Mouse (Mus musculus) heart, adult 9 months (tissue): ENCODE data around the gene Arhgef28.

Experiments
- DNase-seq, 2 experiments: peaks; one replicate each; pipeline ENCODE4 v3.0.0; 2022; ENCODE audit warnings: low spot score in 2 of 2

The Arhgef28 gene

DNA sequence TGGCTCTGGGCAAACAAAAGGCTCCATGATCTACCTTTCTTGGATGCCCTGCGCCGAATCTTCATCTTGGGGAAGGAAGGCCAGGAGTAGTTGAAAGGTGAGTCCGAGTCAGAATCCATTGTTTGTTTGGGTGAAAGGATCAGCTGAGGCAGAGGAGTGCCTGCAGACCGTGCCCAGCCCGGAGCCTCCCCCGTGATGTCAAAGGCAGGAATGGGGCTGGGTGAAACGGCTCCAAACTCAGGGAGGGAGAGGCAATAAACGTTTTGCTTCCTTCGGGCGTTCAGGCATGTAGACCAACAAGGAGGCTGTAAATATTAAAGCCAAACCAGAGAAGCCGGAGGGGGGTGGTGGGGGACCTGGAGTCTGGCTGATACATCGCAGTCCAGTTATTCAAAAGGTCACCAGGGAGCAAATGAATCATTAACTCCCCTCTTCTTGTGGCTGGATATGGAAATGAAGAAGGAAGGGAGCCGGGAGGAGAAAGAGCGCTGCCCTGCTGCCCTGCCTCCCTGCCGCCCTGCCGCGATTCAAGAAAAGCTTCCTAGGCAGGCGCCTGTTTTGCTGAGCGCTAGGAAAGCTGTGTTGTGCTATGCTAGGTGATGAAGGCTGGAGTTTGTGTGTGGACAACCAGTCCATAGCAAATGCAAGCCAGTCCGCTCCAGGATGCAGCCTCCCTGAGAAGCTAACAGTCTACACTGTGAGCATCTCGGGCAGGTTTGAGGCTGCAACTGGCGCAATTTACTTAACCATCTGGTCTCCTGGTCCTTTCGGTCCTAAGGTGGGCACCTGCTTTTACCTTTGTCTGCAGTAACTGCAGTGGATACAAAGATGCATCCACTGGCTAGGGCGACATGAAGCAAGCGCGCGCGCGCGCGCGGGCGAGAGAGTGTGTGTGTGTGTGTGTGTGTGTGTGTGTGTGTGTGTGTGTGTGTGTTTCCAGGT, 190.0 kb downstream of the Arhgef28 start:
- DNase-seq: no peak

DNA sequence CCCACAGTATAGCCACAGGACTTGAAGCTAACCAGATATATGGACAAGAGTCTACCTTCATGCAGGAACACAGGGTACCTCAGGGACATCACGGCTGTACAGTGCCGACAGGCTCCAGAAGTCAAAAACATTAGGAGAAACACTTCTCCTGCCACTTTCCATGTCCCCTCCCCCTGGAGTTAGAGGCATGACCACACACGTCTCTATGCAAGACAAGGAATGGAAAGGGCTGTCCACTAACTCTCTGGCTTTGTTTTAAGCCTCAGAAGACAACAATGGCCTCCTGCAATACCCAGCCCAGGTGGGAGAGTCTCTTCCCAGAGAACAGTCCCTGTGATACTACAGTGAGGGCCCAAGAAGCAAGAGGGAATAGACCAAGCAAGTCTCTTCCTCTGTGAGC, 191.3 kb downstream of the Arhgef28 start:
- DNase-seq: no peak

DNA sequence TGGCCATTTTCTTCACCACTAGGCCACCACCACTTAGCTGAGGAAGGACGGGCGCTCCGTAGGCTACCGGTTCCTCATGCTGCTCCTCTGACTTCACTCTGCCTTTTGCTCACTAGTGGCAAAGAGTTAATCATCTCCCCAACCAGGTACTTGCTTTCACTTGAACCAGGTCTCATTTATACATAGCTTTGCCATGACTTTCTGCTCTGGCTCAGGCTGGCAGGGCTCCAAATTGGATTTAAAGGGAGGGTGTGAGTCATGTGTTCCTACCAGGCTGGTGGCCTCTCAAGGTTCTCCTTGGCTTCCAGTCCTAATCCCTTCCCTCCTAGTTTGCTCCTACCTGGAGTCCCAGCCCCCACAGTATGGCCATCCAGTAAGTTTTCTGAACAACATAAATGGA, 192.5 kb downstream of the Arhgef28 start:
- no peak for DNase-seq

DNA sequence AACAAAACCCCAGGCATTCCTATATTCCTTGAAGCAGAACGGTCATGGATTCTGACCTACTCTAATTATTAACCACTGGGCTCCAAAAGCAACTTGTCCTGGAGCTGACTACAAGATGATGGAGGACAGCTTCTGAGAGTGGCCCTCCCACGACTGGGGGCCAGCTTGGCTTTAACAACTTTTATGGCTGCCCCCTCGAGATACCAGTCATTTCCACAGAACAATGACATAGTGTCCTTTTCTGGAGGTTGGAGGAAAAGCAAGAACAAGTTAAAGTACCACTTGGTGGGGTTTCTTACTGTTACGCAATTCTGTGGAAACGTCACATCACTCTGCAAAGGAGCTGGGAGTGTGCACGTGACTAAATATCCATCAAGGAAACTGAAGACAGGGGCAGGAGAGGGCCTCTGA, 194.3 kb downstream of the Arhgef28 start:
- DNase-seq: no peak

DNA sequence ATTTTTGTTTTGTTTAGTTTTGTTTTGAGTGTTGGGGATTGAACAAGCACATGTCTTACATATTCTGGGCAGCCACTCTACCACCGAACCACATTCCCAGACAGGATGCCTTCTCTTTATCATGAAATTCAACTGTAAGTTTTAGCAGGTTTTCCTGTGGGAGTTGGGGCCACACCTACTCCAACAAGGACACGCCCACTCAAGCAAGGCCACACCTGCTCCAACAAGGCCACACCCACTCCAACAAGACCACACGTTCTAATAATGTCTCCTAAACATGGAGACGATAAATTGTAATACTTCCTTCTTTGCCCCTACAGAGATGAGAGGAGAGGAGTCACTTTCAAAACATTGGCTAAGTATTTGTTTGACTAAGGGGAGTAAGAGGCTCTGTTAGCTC, 197.2 kb downstream of the Arhgef28 start:
- DNase-seq: no peak

DNA sequence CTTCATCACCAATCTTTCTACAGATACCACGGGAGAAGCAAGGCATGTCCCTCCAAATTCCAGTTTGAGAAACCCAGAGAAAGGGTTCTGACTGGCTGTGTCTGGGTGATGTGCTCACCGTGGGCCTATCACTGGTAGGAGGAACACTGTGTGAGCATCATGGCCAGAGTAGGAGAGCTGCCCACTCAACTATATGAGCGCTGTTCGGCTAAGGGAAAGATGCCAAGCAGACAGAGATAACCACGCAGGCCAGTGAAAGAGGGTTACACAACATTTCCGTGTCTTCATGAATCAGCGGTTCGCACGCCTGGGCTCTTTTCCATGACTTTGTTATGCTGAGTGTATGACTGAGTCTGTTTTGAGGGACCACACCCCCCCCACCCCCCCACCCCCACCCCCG, 197.7 kb downstream of the Arhgef28 start:
- peak; percentile 76 to 86 for DNase-seq

DNA sequence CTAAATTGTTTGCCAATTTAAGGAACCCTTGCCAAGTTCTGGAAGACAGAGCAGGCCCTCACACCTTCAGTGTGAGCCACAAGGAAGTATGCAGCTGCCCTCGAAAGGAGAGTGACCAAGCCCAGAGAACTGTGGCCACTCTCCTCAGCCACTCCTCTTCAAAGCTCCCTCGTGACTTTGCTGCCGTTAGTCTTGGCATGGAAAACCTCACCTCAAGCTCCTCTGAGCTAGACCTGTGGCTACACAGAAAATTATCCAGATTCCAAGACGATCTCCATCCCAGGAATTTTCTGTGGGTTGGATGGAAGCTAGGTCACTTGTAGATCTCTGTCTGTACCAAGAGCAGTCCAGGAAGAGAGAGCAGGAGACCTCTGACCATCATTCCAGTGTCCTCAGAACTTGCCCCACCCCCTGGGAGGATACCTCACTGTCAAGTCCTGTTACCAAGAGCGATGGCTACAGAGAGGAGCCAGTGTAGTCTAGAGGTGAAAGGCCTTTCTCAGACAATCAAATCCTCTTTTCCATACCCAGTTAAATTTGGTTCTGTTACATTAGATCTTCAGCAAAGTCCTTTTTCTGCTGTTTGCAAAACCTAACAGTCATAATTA, 200.5 kb downstream of the Arhgef28 start:
- DNase-seq: no peak

DNA sequence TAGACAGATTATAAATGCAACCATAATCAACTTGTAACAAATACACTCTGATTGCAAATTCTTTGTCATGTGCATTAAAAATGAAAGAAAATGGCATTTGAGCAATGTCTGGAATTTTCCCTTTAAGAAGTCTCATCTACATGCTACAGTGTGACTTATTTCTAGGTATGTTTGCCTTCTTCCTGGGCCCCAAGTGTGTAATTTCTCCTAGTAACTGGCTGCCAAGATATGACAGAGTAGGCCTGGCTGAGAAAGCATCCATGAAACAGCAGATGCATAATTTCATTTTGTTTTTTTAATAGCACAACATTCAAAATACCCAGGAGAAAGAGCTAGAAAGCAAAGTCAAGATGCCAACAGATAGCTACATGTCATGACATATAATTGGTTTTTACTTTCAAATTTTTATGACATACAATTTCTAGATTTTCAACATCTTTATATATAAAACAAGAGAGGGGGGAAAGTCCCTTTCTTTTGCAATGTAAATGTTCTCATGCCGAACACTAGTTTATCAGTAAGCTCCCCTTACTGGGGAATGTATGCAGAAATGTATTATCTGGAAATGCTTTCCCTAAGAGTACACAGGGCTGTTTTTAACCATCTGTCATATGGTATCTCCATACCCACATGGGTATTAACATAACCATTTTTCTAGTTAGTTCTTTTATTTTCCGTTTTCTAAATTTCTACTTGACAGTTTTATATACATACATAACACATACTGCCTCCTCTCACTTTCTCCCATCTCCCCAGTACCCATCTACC, 201.4 kb downstream of the Arhgef28 start:
- DNase-seq: no peak

DNA sequence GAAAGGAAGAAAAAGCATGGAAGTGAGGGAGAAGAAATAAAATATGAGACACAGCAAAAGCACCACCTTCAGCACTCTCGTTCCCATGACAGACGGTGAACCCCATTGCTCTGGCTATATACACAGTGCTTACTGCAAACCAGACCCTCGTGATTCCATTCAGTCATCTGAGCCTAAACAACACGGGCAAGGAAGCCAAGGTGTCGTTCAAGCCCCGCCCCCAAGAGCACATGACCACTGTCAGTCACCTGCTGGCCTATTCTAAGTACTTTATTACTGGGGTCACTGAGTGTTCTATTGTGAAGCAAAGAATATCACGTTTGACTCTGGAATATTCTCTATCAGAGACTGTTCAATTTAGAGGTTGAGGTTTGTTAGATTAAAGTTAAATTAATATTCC, 202.5 kb downstream of the Arhgef28 start:
- no peak for DNase-seq

DNA sequence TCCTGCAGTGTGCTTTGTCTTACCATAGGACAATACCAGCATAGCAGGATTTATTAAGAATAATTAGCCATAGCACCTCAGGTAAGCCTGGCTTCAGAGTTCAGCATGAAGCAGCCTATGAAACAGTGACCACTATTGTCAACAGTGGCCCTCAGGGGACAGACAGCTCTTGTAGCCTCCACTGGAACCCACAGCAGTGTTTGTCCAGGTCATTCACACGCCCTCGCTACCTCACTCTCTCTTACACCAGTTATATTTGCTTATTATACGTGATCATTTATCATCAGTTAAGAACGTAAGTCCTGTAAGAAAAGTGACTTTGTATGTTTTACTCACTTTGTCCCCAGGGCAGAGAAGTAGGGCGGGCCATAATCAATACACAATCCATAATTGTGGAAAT, 203.6 kb downstream of the Arhgef28 start:
- DNase-seq: no peak

DNA sequence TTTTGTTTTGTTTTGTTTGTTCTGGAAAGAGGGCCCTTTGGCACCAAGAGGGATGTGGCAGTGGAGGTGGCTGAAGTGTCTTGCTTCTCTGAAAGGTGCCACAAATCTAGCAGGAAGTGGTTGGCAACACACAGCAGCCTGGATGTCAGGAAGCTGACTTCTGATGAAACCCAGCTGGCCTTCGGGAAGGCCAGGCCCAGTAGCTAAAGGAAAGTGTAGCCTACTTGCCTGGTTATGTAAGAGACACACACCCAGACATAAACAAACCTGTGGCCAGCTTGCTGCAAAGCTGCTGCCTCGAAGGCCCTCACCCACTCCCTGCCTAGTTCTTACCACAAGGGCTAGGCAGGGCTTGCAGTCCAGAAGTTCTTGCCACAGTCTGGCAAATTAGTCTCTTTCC, 204.1 kb downstream of the Arhgef28 start:
- DNase-seq: peak; percentile 50 to 60

DNA sequence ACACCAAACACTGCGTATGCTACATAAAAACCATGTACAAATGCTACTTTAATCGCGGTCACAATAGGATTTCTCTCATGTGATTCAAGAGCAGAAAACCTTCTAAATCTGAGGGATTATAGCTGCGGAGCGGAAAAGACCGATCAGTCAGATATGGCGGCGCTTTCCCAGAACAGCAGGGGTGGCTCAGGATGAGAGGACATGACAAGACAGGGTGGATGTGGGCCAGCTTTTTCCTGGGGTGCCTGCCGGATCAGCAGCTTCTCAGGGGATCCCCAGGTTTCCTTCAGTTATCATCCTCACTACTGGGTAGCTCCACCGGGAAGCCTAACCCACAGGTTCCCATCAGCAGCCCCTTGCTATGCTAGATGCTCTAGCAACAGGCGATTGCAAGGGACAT, 204.5 kb downstream of the Arhgef28 start:
- DNase-seq: no peak

DNA sequence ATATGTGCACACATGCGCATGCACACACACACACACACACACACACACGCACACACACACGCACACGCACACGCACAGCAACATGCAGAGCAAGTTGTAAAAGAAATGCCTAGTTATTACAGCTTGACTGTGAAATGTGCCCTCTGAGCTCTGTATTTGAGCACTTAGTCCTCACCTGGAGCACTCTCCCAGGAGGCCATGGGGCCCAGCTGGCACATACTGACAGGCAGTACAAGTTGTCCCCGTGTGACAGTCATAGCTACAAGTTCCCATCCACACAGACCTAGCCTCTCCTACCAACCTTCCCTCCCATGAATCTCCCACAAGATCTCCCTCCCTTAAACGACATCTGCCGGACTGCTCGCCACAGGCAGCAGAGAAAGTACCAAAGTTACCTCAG, 205.4 kb downstream of the Arhgef28 start:
- DNase-seq: no peak

DNA sequence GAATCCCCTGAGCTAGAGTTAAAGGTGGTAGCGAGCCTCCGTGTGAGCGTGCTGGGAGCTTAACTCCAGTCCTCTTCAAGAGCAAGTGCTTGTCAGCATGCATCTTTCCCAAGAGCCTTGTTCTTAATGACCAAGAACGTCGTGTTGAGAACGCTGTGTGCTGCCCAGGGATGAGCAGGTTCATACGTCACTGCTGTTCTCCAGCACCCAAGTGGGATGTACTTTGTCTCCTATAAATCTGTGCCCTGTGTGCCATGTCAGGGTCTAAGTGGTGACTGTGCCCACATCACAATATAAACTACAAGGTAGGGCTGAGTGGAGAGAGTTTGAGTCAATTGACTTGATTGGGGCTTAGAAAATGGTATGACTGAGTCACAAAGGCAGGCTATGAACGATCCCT, 207.1 kb downstream of the Arhgef28 start:
- no peak for DNase-seq

DNA sequence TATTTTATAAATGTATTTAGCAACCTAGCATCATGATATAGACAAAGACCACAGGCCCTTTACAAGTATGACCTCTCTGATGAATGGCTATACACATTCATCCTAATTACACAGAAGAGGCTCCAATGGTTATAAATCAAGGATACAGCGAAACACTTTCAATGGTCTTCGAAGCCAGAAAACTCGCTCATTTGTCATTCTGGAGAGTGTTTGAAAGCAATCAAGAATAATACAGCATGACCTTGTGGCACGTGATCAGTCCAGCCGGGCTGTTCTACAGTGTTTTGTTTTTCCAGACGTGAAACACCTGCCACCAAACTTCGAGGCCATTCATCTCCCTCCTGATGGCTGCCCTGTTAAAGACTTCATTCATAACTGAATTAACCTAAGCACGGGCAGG, 207.7 kb downstream of the Arhgef28 start:
- no peak for DNase-seq

DNA sequence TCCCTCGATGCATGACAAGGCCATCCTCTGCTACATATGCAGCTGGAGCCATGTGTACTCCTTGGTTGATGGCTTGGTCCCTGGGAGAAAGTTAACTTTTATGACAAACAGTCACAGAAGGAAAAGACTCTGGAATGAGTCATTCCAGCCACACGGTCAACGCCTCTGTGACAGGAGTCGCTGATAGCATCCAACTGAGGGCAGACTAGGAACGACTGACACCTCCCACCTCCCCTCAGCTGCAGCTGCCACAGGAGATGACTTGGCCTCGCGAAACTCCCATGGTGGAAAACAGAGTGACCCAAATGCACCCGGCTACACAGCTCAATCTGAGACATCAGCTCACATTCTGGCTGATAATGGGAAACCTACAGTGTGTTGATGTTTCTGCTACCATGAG, 215.3 kb downstream of the Arhgef28 start:
- DNase-seq: no peak

DNA sequence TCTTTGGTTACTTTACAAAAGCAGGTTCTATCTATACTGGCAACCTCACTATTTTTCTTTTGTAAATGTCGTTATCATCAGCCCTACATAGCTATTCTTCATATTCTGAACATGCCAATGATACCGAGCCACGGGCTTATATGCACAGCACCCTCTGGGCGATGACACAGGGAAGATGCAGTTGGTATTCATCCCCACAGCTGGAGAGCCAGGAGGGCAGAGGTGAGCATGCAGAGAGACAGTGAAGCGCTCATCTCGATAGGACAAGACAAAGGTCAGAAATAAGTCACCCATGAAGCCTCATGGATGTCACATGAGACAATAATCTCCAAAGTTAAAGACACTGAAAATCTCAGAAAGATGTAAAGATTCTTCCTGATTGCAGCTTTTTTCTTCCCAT, 217.4 kb downstream of the Arhgef28 start:
- no peak for DNase-seq

DNA sequence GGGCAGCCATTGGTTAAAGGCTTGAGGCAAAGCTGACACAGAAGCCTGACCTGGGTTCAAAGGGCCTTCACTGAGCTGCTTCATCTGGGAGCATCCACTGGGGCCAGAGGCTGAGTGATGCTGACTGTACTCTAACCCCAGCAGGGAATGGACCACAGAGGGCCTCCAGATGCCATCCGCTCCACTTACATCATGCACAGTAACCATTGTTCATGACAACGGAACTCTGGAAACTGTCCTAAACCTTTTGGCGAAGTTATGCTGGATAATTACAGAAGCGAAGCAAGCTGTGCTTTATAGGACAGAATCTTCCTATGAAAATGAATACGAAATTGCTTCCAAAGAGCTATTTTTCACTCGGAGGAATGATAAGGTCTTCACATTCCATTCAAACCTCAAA, 219.5 kb downstream of the Arhgef28 start:
- no peak for DNase-seq

DNA sequence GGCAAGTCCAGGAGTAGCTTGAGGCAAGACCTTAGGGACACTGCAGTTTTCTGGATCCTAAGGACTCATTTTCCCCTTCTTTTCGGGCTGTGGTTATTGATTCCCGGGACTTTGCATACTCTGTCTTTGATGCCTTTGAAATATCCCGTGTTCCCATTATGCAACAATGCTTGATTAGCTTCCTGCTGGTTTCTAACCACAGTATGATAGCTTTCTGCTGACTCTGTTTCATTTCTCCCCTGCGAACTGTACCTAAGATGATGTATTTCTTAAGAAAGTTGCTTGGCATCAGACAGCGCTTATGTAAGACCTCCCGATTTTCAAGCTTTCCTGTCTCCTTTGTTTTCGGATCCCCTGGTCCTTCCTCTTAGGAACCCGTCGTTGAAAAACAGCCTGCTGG, 229.1 kb downstream of the Arhgef28 start:
- DNase-seq: no peak

DNA sequence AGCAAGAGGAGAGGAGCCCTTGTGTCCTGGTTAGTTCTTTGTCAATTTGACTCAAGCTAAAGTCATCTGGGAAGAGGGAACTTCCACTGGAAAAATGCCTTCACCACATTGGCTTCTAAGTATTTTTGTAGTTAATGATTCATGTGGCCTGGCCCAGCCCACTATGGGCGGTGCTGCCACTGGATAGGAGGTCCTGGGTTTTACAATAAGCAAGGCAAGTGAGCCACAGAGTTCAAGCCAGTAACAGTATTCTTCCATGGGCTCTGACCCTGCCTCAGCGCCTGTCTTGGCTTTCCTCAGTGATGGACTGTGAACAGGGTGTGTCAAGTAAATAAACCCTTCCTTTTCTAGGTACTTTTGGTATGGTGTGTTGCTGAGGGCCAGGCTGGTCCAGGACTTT, 229.6 kb downstream of the Arhgef28 start:
- no peak for DNase-seq

DNA sequence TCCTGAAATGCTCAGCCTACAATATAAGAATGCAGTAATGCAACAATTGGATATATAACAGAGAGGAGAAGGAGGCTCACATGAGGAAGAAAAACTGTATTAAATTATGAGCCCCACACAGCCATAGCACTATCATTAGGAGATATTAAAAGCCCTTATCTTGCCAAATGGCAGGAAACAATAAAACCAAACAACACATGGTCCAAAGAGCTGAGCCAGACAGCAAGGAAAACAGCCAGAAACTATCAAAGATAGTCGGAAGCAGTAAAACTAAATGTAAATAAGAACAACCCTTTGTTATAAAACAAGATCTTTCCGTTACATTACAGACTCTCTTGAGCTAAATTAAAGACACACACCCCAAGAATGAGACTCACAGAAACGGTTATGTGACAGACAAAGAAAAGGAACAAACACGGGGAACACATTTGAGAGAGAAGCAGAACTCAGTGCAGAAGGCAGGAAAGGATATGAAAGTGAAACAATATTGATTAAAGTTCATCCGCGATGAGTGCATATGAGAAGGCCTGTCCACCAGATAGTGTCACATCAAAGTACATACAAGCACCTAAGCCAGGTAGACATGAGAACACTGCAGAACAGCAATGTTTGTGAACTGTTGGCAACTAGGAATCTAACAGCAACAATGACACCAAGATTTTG, 231.6 kb downstream of the Arhgef28 start:
- no peak for DNase-seq

DNA sequence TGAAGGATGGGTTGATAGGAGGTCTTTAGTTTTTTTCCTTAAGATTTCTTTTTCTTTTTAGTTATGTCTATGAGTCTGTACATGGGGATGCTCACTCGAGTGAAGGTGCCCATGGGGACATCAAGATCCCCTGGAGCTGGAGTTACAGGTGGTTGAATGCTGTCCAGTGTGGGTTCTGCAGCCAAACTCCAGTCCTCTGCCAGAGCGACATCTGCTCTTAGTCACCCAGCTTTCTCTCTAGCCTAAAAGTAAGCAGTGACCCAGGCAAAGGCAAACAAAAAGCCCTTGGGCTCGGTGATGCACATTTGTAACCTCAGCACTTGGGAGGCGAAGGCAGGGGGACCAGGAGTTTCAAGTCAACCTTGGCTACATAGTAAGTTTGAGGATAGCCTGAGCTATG, 232.3 kb downstream of the Arhgef28 start:
- peak in 1 of 2 experiments; percentile 23 for DNase-seq
